Mouse (Mus musculus) liver, embryonic 14.5 days (tissue): ENCODE data around the gene Itga8. TPM values are rescaled to one million over a fixed set of nuclear protein-coding genes. Genes with fewer than 3 reads are reported as not detected.

ENCODE experiments used
- ATAC-seq: fragments of 200-750 bp; cut with Nextera tagmentation; 2 replicates; pipeline ENCODE4 v1.8.0; 2017; ENCODE audit warnings: moderate number of reproducible peaks, mild to moderate bottlenecking, moderate library complexity; ENCODE audit not compliant: insufficient read depth
- DNase-seq, 3 experiments: peaks; one replicate each; pipeline ENCODE4 v3.0.0-alpha.2; 2012 to 2013; ENCODE audit warnings: low read depth in 3 of 3, low spot score in 3 of 3
- H3K27ac ChIP-seq: fragments of 300-500 bp; sonication (generic); 2 replicates; pipeline ENCODE4 v1.5.1; 2014; ENCODE audit warnings: moderate library complexity, mild to moderate bottlenecking, control low read depth, inconsistent platforms
- H3K27me3 ChIP-seq: fragments of 300-500 bp; sonication (generic); 2 replicates; pipeline ENCODE4 v1.6.1; 2014; ENCODE audit warnings: mild to moderate bottlenecking, low read length, moderate library complexity; ENCODE audit not compliant: control insufficient read depth, insufficient read depth
- H3K36me3 ChIP-seq: fragments of 300-500 bp; sonication (generic); replicated peaks from 2 replicates; pipeline ENCODE4 v1.6.1; 2014; ENCODE audit warnings: low read depth; ENCODE audit not compliant: control insufficient read depth, insufficient read depth
- H3K4me1 ChIP-seq, 2 experiments: fragments of 200-500 bp in 1 of 2; fragments of 300-500 bp in 1 of 2; sonication (generic) in 1 of 2; replicated peaks; 2 replicates each; pipeline ENCODE4 v1.6.1; 2012 to 2014; ENCODE audit warnings: antibody characterized with exemption in 1 of 2, inconsistent platforms in 1 of 2, low read length in 1 of 2; ENCODE audit not compliant: control insufficient read depth in 2 of 2, insufficient read depth in 2 of 2
- H3K4me2 ChIP-seq: fragments of 300-500 bp; sonication (generic); 2 replicates; pipeline ENCODE4 v1.6.1; 2014; ENCODE audit warnings: low read depth, mild to moderate bottlenecking, control low read depth, moderate library complexity
- H3K4me3 ChIP-seq, 2 experiments: fragments of 200-500 bp in 1 of 2; fragments of 300-500 bp in 1 of 2; sonication (generic) in 1 of 2; 2 replicates each; pipeline ENCODE4 v1.5.1; 2012 to 2014; ENCODE audit warnings: low read depth in 2 of 2, low read length in 2 of 2, mild to moderate bottlenecking in 2 of 2, control low read depth in 1 of 2, inconsistent platforms in 1 of 2, moderate library complexity in 1 of 2; ENCODE audit not compliant: insufficient read depth in 1 of 2
- H3K9ac ChIP-seq: fragments of 300-500 bp; sonication (generic); replicated peaks from 2 replicates; pipeline ENCODE4 v1.6.1; 2014; ENCODE audit warnings: mild to moderate bottlenecking, control low read depth, moderate library complexity
- H3K9me3 ChIP-seq: fragments of 300-500 bp; sonication (generic); 2 replicates; pipeline ENCODE4 v1.6.1; 2016; ENCODE audit warnings: low read length, mixed read lengths; ENCODE audit not compliant: control insufficient read depth
- CTCF ChIP-seq: IDR thresholded peaks from 2 replicates; pipeline ENCODE4 v1.5.1; 2016; ENCODE audit warnings: antibody characterized with exemption, low read depth, control low read depth
- EP300 ChIP-seq: IDR thresholded peaks from 2 replicates; pipeline ENCODE4 v1.6.1; 2016; ENCODE audit warnings: antibody characterized with exemption, low read depth
- WGBS: fragments of 180-500 bp; shearing (Covaris S2); extraction: QIAGEN DNeasy Blood & Tissue Kit; methylation state at CpG from one replicate; pipeline ENCODE4 v1.1.7; 2014; ENCODE audit not compliant: insufficient replicate concordance; 5-methylcytosine and 5-hydroxymethylcytosine counted together
- polyA plus RNA-seq, 2 experiments: library from polyadenylated mRNA; depleted of rRNA in 1 of 2; stranded (reverse) in 1 of 2; unstranded in 1 of 2; fragments of >200 nt; fragmentation: Nextera tagmentation in 1 of 2; extraction: Ambion mirVana in 1 of 2; gene quantifications; 2 replicates each; pipeline versions ENCODE4 v1.2.1 to v1.2.3; 2012 to 2014

Itga8 gene
- 0.74 and 1.2 TPM in 2 replicates for polyA plus RNA-seq (2012; rRNA removed)
- polyA plus RNA-seq (2014; fragmentation: Nextera tagmentation; extraction: Ambion mirVana), result 1.8 and 2.0 TPM in 2 replicates

- Histone ChIP-seq H3K9ac (no peak within 1 kb of the TSS), H3K27me3 (peaks cover 22% of the 10 kb centered on the region), H3K36me3 (no peaks in the 10 kb centered on the region), H3K9me3 (no peaks in the 10 kb centered on the region), H3K4me2 (peak within 1 kb of the TSS; percentile 62), H3K27ac (no peak within 1 kb of the TSS), H3K4me1 (no peaks in the 10 kb centered on the region), H3K4me3 (peak within 1 kb of the TSS; percentile 48 to 52)
- 1% methylated on average over 56 of the region's 56 CpGs for WGBS
- ATAC-seq (peak; percentile 84), DNase-seq (peak; percentile 7 to 18 (median 17))
- TF ChIP-seq EP300 (no peak), CTCF (peak; percentile 89)
Observed at GRCm38 (mm10) chr2:12301431-12302170, at the start of gene Itga8. TSS of gene Itga8 (minus strand) at chr2:12301922.

- TF ChIP-seq CTCF (no peak), EP300 (no peak)
- Histone ChIP-seq H3K9ac (no peak overlapping the region), H3K9me3 (no peaks in the 10 kb centered on the region), H3K4me3 (no peak overlapping the region), H3K36me3 (peaks cover 5% of the 10 kb centered on the region), H3K4me1 (no peaks in the 10 kb centered on the region), H3K27me3 (no peaks in the 10 kb centered on the region), H3K27ac (no peak overlapping the region), H3K4me2 (no peak overlapping the region)
- DNase-seq, result no peak
- 55% methylated on average over 2 of the region's 2 CpGs for WGBS
- no peak for ATAC-seq
Observed at GRCm38 (mm10) chr2:12348914-12349313, 47.2 kb upstream of the Itga8 start.

GRCm38 (mm10) chr2:12331962-12332361 is 30.2 kb upstream of the Itga8 start:
- TF ChIP-seq EP300, result no peak
- TF ChIP-seq CTCF, result no peak
- Histone ChIP-seq H3K36me3 (no peaks in the 10 kb centered on the region), H3K4me1 (peaks cover 0 to 6% of the 10 kb centered on the region in 2 experiments; a peak in 2 of 4 replicates), H3K4me3 (no peak overlapping the region), H3K9me3 (no peaks in the 10 kb centered on the region), H3K4me2 (no peak overlapping the region), H3K27ac (no peak overlapping the region), H3K27me3 (no peaks in the 10 kb centered on the region), H3K9ac (no peak overlapping the region)
- WGBS, result 51% methylated on average over 2 of the region's 2 CpGs
- DNase-seq (no peak), ATAC-seq (no peak)

GRCm38 (mm10) chr2:12329620-12330019 is 27.9 kb upstream of the Itga8 start:
- WGBS, result 75% methylated on average over 2 of the region's 2 CpGs
- no peak for ATAC-seq
- peaks cover 0 to 5% of the 10 kb centered on the region in 2 experiments; a peak in 2 of 4 replicates for H3K4me1 ChIP-seq

GRCm38 (mm10) chr2:12329068-12329407 is 27.3 kb upstream of the Itga8 start:
- TF ChIP-seq EP300 (no peak), CTCF (no peak)
- no peaks in the 10 kb centered on the region for H3K9me3 ChIP-seq
- H3K4me3 ChIP-seq, result no peak overlapping the region
- no peak overlapping the region for H3K27ac ChIP-seq
- WGBS, result 33% methylated on average over 5 of the region's 5 CpGs
- H3K36me3 ChIP-seq, result no peaks in the 10 kb centered on the region
- H3K4me1 ChIP-seq, result peaks cover 0 to 5% of the 10 kb centered on the region in 2 experiments; a peak in 2 of 4 replicates
- no peak overlapping the region for H3K9ac ChIP-seq
- DNase-seq (no peak), ATAC-seq (no peak)
- H3K27me3 ChIP-seq, result no peaks in the 10 kb centered on the region
- no peak overlapping the region for H3K4me2 ChIP-seq

More at GRCm38 (mm10) chr2:12329620-12330019, 27.9 kb upstream of the Itga8 start:
- Histone ChIP-seq H3K27ac (no peak overlapping the region), H3K4me3 (no peak overlapping the region), H3K27me3 (no peaks in the 10 kb centered on the region), H3K36me3 (no peaks in the 10 kb centered on the region), H3K9ac (no peak overlapping the region), H3K9me3 (no peaks in the 10 kb centered on the region), H3K4me2 (no peak overlapping the region)
- TF ChIP-seq CTCF, result no peak
- TF ChIP-seq EP300, result no peak
- DNase-seq, result no peak
